Mouse (Mus musculus): ENCODE results near the gene Megf8.

GRCm38 (mm10) chr7:25316532-25317445, at the start of gene Megf8:
- TF ChIP-seq POLR2A (IDR thresholded peaks at IDR 0.05; ENCODE audit: insufficient read length, low read depth) (peak; percentile 59), POLR2AphosphoS2 (IDR thresholded peaks at IDR 0.05; ENCODE audit: insufficient read length, low read depth) (no peak), CEBPB (IDR thresholded peaks at IDR 0.05; ENCODE audit: insufficient read depth, poor library complexity, severe bottlenecking) (no peak), TCF12 (IDR thresholded peaks at IDR 0.05; ENCODE audit: insufficient read depth, poor library complexity, severe bottlenecking) (no peak), MAX (IDR thresholded peaks at IDR 0.05; ENCODE audit: low read depth) (no peak), USF1 (IDR thresholded peaks at IDR 0.05; ENCODE audit: low read depth) (no peak), REST (IDR thresholded peaks at IDR 0.05; ENCODE audit: insufficient read depth, insufficient read length) (no peak), E2F4 (IDR thresholded peaks at IDR 0.05; ENCODE audit: insufficient read depth) (no peak), MYOG (IDR thresholded peaks at IDR 0.05; ENCODE audit: control insufficient read depth in 1 of 3, insufficient read depth in 1 of 3, insufficient read length in 2 of 3, low read depth in 2 of 3) (no peak), SRF (IDR thresholded peaks at IDR 0.05; ENCODE audit: control insufficient read depth, insufficient read length, low read depth) (no peak), MYOD1 (IDR thresholded peaks at IDR 0.05; ENCODE audit: control insufficient read depth in 1 of 3, insufficient read length in 2 of 3, low read depth in 2 of 3) (no peak), TCF3 (IDR thresholded peaks at IDR 0.05; ENCODE audit: insufficient read length, low read depth) (no peak)
